Mouse (Mus musculus) megakaryocyte-erythroid progenitor cell, adult 5 weeks (primary cell): ENCODE measurements around the gene Lbx2. TPM values are rescaled to one million over a fixed set of nuclear protein-coding genes. Genes with fewer than 3 reads are reported as not detected.

Source experiments
- polyA plus RNA-seq: library from polyadenylated mRNA; stranded (reverse); fragments of >175 nt; gene quantifications from 2 replicates; pipeline ENCODE4 v1.2.3, GENCODE M21; 2012

Lbx2 gene
- 0.29 and 0.54 TPM in 2 replicates for polyA plus RNA-seq

GRCm38 (mm10) chr6:83086121-83087035 lies at the start of gene Lbx2:
Gene Lbx2, plus strand, starts transcription at chr6:83086367.

GRCm38 (mm10) chr6:83054074-83054851 lies 31.9 kb upstream of the Lbx2 start, which contains the start of gene Aup1:
Gene Aup1, plus strand, starts transcription at chr6:83054521.

GRCm38 (mm10) chr6:83054871-83055431 lies 31.2 kb upstream of the Lbx2 start, which contains the start of gene Htra2:
Gene Htra2, minus strand, starts transcription at chr6:83055273.

GRCm38 (mm10) chr6:83057790-83058189 lies 28.4 kb upstream of the Lbx2 start, which contains the start of gene Dqx1:
Gene Dqx1, plus strand, starts transcription at chr6:83057844.

GRCm38 (mm10) chr6:83070247-83070310 lies 16.1 kb upstream of the Lbx2 start, which contains the start of gene Tlx2:
Gene Tlx2, minus strand, starts transcription at chr6:83070293.

GRCm38 (mm10) chr6:83077630-83078323 lies 8.4 kb upstream of the Lbx2 start, which contains the start of gene Pcgf1:
Gene Pcgf1, plus strand, starts transcription at chr6:83077869.

GRCm38 (mm10) chr6:83101316-83101687 lies 15.1 kb downstream of the Lbx2 start, which contains the start of the genes Ccdc142 and Gm42688:
Gene Ccdc142, plus strand, starts transcription at chr6:83101601.
Gene Gm42688, plus strand, starts transcription at chr6:83101617.

GRCm38 (mm10) chr6:83108762-83109668 lies 22.8 kb downstream of the Lbx2 start, which contains the start of gene Mrpl53:
Gene Mrpl53, plus strand, starts transcription at chr6:83109040.

GRCm38 (mm10) chr6:83115011-83115671 lies 29.0 kb downstream of the Lbx2 start, which contains the start of gene Mogs:
Gene Mogs, plus strand, starts transcription at chr6:83115496.

GRCm38 (mm10) chr6:83120930-83121862 lies 35.0 kb downstream of the Lbx2 start, which contains the start of gene Wbp1:
Gene Wbp1, minus strand, starts transcription at chr6:83121559.

GRCm38 (mm10) chr6:83125331-83125730 lies 39.2 kb downstream of the Lbx2 start, which contains the start of gene Ino80b:
Gene Ino80b, minus strand, starts transcription at chr6:83125431.

GRCm38 (mm10) chr6:83134951-83135513 lies 48.9 kb downstream of the Lbx2 start, which contains the start of gene Rtkn:
Gene Rtkn, plus strand, starts transcription at chr6:83135463.

Other genes with a start within 250 kb of the Lbx2 start
- 0.47 and 0.49 TPM in 2 replicates for gene Sema4f, start 146.6 kb upstream of the Lbx2 start, polyA plus RNA-seq
- 4.4 and 6.4 TPM in 2 replicates for gene M1ap, start 139.5 kb upstream of the Lbx2 start, polyA plus RNA-seq
- 83.5 and 86.6 TPM in 2 replicates for gene Dok1, start 52.9 kb upstream of the Lbx2 start, polyA plus RNA-seq
- gene Loxl3, start 52.2 kb upstream of the Lbx2 start, polyA plus RNA-seq: 0.40 and 0.58 TPM in 2 replicates
- gene Aup1, start 31.8 kb upstream of the Lbx2 start, polyA plus RNA-seq: 985 and 1,115 TPM in 2 replicates
- gene Htra2, start 31.1 kb upstream of the Lbx2 start, polyA plus RNA-seq: 96.6 and 98.0 TPM in 2 replicates
- 0.50 and 0.96 TPM in 2 replicates for gene Dqx1, start 28.5 kb upstream of the Lbx2 start, polyA plus RNA-seq
- gene Tlx2, start 16.1 kb upstream of the Lbx2 start, polyA plus RNA-seq: not detected in 2 replicates
- 8.0 and 8.6 TPM in 2 replicates for gene Pcgf1, start 8.5 kb upstream of the Lbx2 start, polyA plus RNA-seq
- 7.9 and 8.7 TPM in 2 replicates for gene Ccdc142, start 15.2 kb downstream of the Lbx2 start, polyA plus RNA-seq
- 4.3 and 4.9 TPM in 2 replicates for gene Gm42688, start 15.2 kb downstream of the Lbx2 start, polyA plus RNA-seq
- 37.3 and 44.4 TPM in 2 replicates for gene Mrpl53, start 22.7 kb downstream of the Lbx2 start, polyA plus RNA-seq
- gene Mogs, start 29.1 kb downstream of the Lbx2 start, polyA plus RNA-seq: 188 and 205 TPM in 2 replicates
- gene Wbp1, start 35.2 kb downstream of the Lbx2 start, polyA plus RNA-seq: 60.5 and 62.6 TPM in 2 replicates
- gene Ino80b, start 39.1 kb downstream of the Lbx2 start, polyA plus RNA-seq: 241 and 250 TPM in 2 replicates
- gene Rtkn, start 49.1 kb downstream of the Lbx2 start, polyA plus RNA-seq: 16.5 and 24.1 TPM in 2 replicates
- 0.34 TPM in 1 of 2 replicates, not detected in the other for gene Wdr54, start 70.0 kb downstream of the Lbx2 start, polyA plus RNA-seq
- gene 1700003E16Rik, start 70.0 kb downstream of the Lbx2 start, polyA plus RNA-seq: 0.07 and 0.10 TPM in 2 replicates
- 242 and 327 TPM in 2 replicates for gene Dctn1, start 79.6 kb downstream of the Lbx2 start, polyA plus RNA-seq
- gene Slc4a5, start 133.5 kb downstream of the Lbx2 start, polyA plus RNA-seq: 0.46 and 0.62 TPM in 2 replicates
- 12.6 and 17.0 TPM in 2 replicates for gene Mthfd2, start 239.5 kb downstream of the Lbx2 start, polyA plus RNA-seq
- gene Mob1a, start 239.6 kb downstream of the Lbx2 start, polyA plus RNA-seq: 80.4 and 99.8 TPM in 2 replicates